Mouse (Mus musculus) activated CD4-positive, CD25-positive, alpha-beta regulatory T cell, adult 9 weeks (primary cell): Measurements from ENCODE around the gene Car2. TPM values are rescaled to one million over a fixed set of nuclear protein-coding genes. Genes with fewer than 3 reads are reported as not detected.

Experiments used
- polyA plus RNA-seq: library from polyadenylated mRNA; unstranded; fragments of 100-300 nt; shearing (Covaris generic); gene quantifications from one replicate; pipeline ENCODE4 v1.2.1, GENCODE M21; 2017

The Car2 gene
- 14.2 TPM for polyA plus RNA-seq

GRCm38 (mm10) chr3:14886102-14887098 is at the start of gene Car2:
Car2 (plus strand) TSS chr3:14886273.

GRCm38 (mm10) chr3:14863022-14863711 is 22.9 kb upstream of the Car2 start, which contains the start of gene Car3:
Car3 (plus strand) TSS chr3:14863512.

Other genes with a start within 250 kb of the Car2 start
- not detected for gene Car13, start 244.5 kb upstream of the Car2 start, polyA plus RNA-seq
- gene Car1, start 77.9 kb upstream of the Car2 start, polyA plus RNA-seq: 0.94 TPM
- not detected for gene Car3, start 22.8 kb upstream of the Car2 start, polyA plus RNA-seq